Mouse (Mus musculus): ENCODE data around the gene Tnpo1.
"Not testable (repeated sequence)": the region's sequence is repeated elsewhere in the genome, so short reads cannot be mapped to it uniquely, and the experiment has no call there.

Gene Tnpo1

GRCm38 (mm10) chr13:98889211-98889610 lies 37.0 kb downstream of the Tnpo1 start:
- DNase-seq (ENCODE audit: low spot score), result no peak

GRCm38 (mm10) chr13:98883774-98884173 lies 42.4 kb downstream of the Tnpo1 start:
- no peak for DNase-seq (ENCODE audit: low spot score)

GRCm38 (mm10) chr13:98881991-98882390 lies 44.2 kb downstream of the Tnpo1 start:
- DNase-seq (ENCODE audit: low spot score), result no peak

- no peak for DNase-seq (ENCODE audit: low spot score)
These were observed 45.8 kb downstream of the Tnpo1 start for GRCm38 (mm10) chr13:98880336-98880735.

- DNase-seq (ENCODE audit: low spot score), result no peak
These were observed 46.8 kb downstream of the Tnpo1 start for GRCm38 (mm10) chr13:98879422-98879821.

- no peak for DNase-seq (ENCODE audit: low spot score)
These were observed 49.0 kb downstream of the Tnpo1 start for GRCm38 (mm10) chr13:98877165-98877564.

GRCm38 (mm10) chr13:98874727-98875126 lies 51.5 kb downstream of the Tnpo1 start:
- no peak for DNase-seq (ENCODE audit: low spot score)

GRCm38 (mm10) chr13:98872273-98872847 lies 53.8 kb downstream of the Tnpo1 start:
- no peak for DNase-seq (ENCODE audit: low spot score)

GRCm38 (mm10) chr13:98871263-98871662 lies 54.9 kb downstream of the Tnpo1 start:
- no peak for DNase-seq (ENCODE audit: low spot score)

GRCm38 (mm10) chr13:98868236-98868923 lies 57.8 kb downstream of the Tnpo1 start:
- DNase-seq (ENCODE audit: low spot score), result no peak

GRCm38 (mm10) chr13:98867810-98868209 lies 58.4 kb downstream of the Tnpo1 start:
- no peak for DNase-seq (ENCODE audit: low spot score)

GRCm38 (mm10) chr13:98855291-98855690 lies 70.9 kb downstream of the Tnpo1 start:
- DNase-seq (ENCODE audit: low spot score), result no peak

- DNase-seq (ENCODE audit: low spot score), result no peak
These were observed 80.4 kb downstream of the Tnpo1 start for GRCm38 (mm10) chr13:98845794-98846193.

- no peak for DNase-seq (ENCODE audit: low spot score)
These were observed 89.6 kb downstream of the Tnpo1 start for GRCm38 (mm10) chr13:98836423-98837088.

- DNase-seq (ENCODE audit: low spot score), result no peak
These were observed 90.4 kb downstream of the Tnpo1 start for GRCm38 (mm10) chr13:98835740-98836139.

- no peak for DNase-seq (ENCODE audit: low spot score)
These were observed 91.5 kb downstream of the Tnpo1 start for GRCm38 (mm10) chr13:98834723-98835122.

- no peak for DNase-seq (ENCODE audit: low spot score)
These were observed 92.0 kb downstream of the Tnpo1 start for GRCm38 (mm10) chr13:98834199-98834598.

- no peak for DNase-seq (ENCODE audit: low spot score)
These were observed 93.4 kb downstream of the Tnpo1 start for GRCm38 (mm10) chr13:98832451-98833450.

- DNase-seq (ENCODE audit: low spot score), result not testable (repeated sequence)
These were observed 97.2 kb downstream of the Tnpo1 start for GRCm38 (mm10) chr13:98829026-98829425.

- no peak for DNase-seq (ENCODE audit: low spot score)
These were observed 100.6 kb downstream of the Tnpo1 start for GRCm38 (mm10) chr13:98825574-98825973.

GRCm38 (mm10) chr13:98819094-98819493 lies 107.1 kb downstream of the Tnpo1 start:
- no peak for DNase-seq (ENCODE audit: low spot score)

GRCm38 (mm10) chr13:98818205-98818604 lies 108.0 kb downstream of the Tnpo1 start:
- no peak for DNase-seq (ENCODE audit: low spot score)
